Mouse (Mus musculus): Measurements from ENCODE around the gene Heg1.

The Heg1 gene

GRCm38 (mm10) chr16:33708031-33708430 lies 23.9 kb downstream of the Heg1 start:
- DNase-seq (ENCODE audit: low spot score) = no peak

GRCm38 (mm10) chr16:33708585-33709397 lies 24.6 kb downstream of the Heg1 start:
- no peak for DNase-seq (ENCODE audit: low spot score)

- peak; percentile 29 for DNase-seq (ENCODE audit: low spot score)
Measured at GRCm38 (mm10) chr16:33714271-33714670, 30.1 kb downstream of the Heg1 start.

GRCm38 (mm10) chr16:33723241-33723640 lies 39.1 kb downstream of the Heg1 start:
- DNase-seq (ENCODE audit: low spot score) = no peak

GRCm38 (mm10) chr16:33723983-33724382 lies 39.8 kb downstream of the Heg1 start:
- no peak for DNase-seq (ENCODE audit: low spot score)

GRCm38 (mm10) chr16:33726261-33726660 lies 42.1 kb downstream of the Heg1 start:
- DNase-seq (ENCODE audit: low spot score) = no peak

- no peak for DNase-seq (ENCODE audit: low spot score)
Measured at GRCm38 (mm10) chr16:33726892-33727291, 42.7 kb downstream of the Heg1 start.

GRCm38 (mm10) chr16:33728427-33728826 lies 44.3 kb downstream of the Heg1 start:
- DNase-seq (ENCODE audit: low spot score) = no peak

GRCm38 (mm10) chr16:33731291-33731690 lies 47.1 kb downstream of the Heg1 start:
- no peak for DNase-seq (ENCODE audit: low spot score)

- DNase-seq (ENCODE audit: low spot score) = no peak
Measured at GRCm38 (mm10) chr16:33732237-33732749, 48.1 kb downstream of the Heg1 start.

- no peak for DNase-seq (ENCODE audit: low spot score)
Measured at GRCm38 (mm10) chr16:33732846-33733580, 48.8 kb downstream of the Heg1 start.

GRCm38 (mm10) chr16:33733864-33734263 lies 49.7 kb downstream of the Heg1 start:
- no peak for DNase-seq (ENCODE audit: low spot score)

GRCm38 (mm10) chr16:33734545-33734944 lies 50.4 kb downstream of the Heg1 start:
- DNase-seq (ENCODE audit: low spot score) = no peak

- DNase-seq (ENCODE audit: low spot score) = no peak
Measured at GRCm38 (mm10) chr16:33735238-33735637, 51.1 kb downstream of the Heg1 start.

GRCm38 (mm10) chr16:33735791-33736190 lies 51.6 kb downstream of the Heg1 start:
- DNase-seq (ENCODE audit: low spot score) = no peak

- DNase-seq (ENCODE audit: low spot score) = no peak
Measured at GRCm38 (mm10) chr16:33736746-33737145, 52.6 kb downstream of the Heg1 start.

- DNase-seq (ENCODE audit: low spot score) = no peak
Measured at GRCm38 (mm10) chr16:33738949-33739719, 55.0 kb downstream of the Heg1 start.

GRCm38 (mm10) chr16:33739802-33740201 lies 55.6 kb downstream of the Heg1 start:
- DNase-seq (ENCODE audit: low spot score) = peak; percentile 44

- DNase-seq (ENCODE audit: low spot score) = no peak
Measured at GRCm38 (mm10) chr16:33740416-33740815, 56.2 kb downstream of the Heg1 start.

- no peak for DNase-seq (ENCODE audit: low spot score)
Measured at GRCm38 (mm10) chr16:33741795-33742194, 57.6 kb downstream of the Heg1 start.

GRCm38 (mm10) chr16:33742233-33742632 lies 58.1 kb downstream of the Heg1 start:
- DNase-seq (ENCODE audit: low spot score) = no peak

Measured in ovary, adult 18-20 months (tissue).